ENCODE assay signal across 29 mouse cellular contexts in the genomic region with DNA sequence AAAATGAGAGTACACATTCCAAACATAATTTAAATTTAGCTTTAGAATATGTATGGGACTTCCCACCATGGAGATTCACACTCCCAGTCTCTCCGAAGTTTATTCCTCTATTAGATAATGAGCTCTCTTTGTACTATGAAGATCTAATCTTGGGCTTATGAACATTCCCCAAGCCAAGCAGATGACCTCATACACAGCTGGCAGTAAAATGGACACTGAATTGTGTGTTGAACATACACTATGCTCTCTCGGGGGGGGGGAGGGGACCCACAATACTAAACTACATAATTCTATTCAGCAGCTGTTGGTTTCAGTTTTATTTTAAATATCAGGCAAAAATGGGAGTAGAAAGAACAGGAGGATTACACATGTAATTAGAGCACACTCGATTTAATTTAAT.
A peak's percentile ranks its signal among the peaks of the same experiment; 100 is the strongest.
DNase-seq lines count a peak whose midpoint lies in the region; ATAC-seq and TF ChIP-seq lines count a peak whose summit lies in the region.
"Had no signal": no experiment of that assay in that cellular context is flagged by ENCODE, and none has a peak within 500 bp of the region (broad histone marks: within the 10 kb centered on the region; RNA-seq: fewer than 3 reads in every experiment).

No protein-coding gene starts in this region.

- no peak for TF ChIP-seq EP300 in lung, postnatal 0 days (IDR thresholded peaks at IDR 0.05)

- no peaks in the 10 kb centered on the region for H3K9me3 ChIP-seq in lung, postnatal 0 days (ENCODE audit: low read length)
- no peaks in the 10 kb centered on the region for H3K9me3 ChIP-seq in intestine, embryonic 16.5 days (ENCODE audit: control insufficient read depth, low read length)
- H3K9me3 ChIP-seq: embryonic facial prominence, embryonic 12.5 days; forebrain, embryonic 10.5 days; hindbrain, embryonic 13.5 days; liver, embryonic 12.5 days had no signal

- no peak overlapping the region for H3K9ac ChIP-seq in lung, postnatal 0 days (replicated peaks; ENCODE audit: low read depth)
- H3K9ac ChIP-seq in intestine, embryonic 16.5 days (ENCODE audit: low read depth, low read length), result no peak overlapping the region
- H3K9ac ChIP-seq: embryonic facial prominence, embryonic 12.5 days; hindbrain, embryonic 13.5 days; liver, embryonic 12.5 days; liver, postnatal 0 days had no signal

- H3K27me3 ChIP-seq in lung, postnatal 0 days (replicated peaks; ENCODE audit: insufficient read depth, low read length), result no peaks in the 10 kb centered on the region
- no peaks in the 10 kb centered on the region for H3K27me3 ChIP-seq in intestine, embryonic 16.5 days (replicated peaks; ENCODE audit: control insufficient read depth, insufficient read depth, low read length)
- H3K27me3 ChIP-seq: embryonic facial prominence, embryonic 12.5 days; hindbrain, embryonic 13.5 days; liver, embryonic 12.5 days had no signal

- H3K4me3 ChIP-seq in lung, postnatal 0 days (ENCODE audit: low read depth, low read length), result no peak overlapping the region
- H3K4me3 ChIP-seq in intestine, embryonic 16.5 days (ENCODE audit: low read length), result no peak overlapping the region
- H3K4me3 ChIP-seq: embryonic facial prominence, embryonic 12.5 days; forebrain, embryonic 10.5 days; hindbrain, embryonic 13.5 days; liver, embryonic 12.5 days had no signal

- H3K36me3 ChIP-seq in lung, postnatal 0 days (ENCODE audit: insufficient read depth, low read length), result no peaks in the 10 kb centered on the region
- H3K36me3 ChIP-seq in intestine, embryonic 16.5 days (ENCODE audit: control insufficient read depth, insufficient read depth, low read length), result no peaks in the 10 kb centered on the region
- H3K36me3 ChIP-seq: embryonic facial prominence, embryonic 12.5 days; forebrain, embryonic 10.5 days; hindbrain, embryonic 13.5 days; liver, embryonic 12.5 days had no signal

- no peak overlapping the region for H3K27ac ChIP-seq in lung, postnatal 0 days (ENCODE audit: low read length)
- no peak overlapping the region for H3K27ac ChIP-seq in intestine, embryonic 16.5 days (ENCODE audit: low read length)
- H3K27ac ChIP-seq: embryonic facial prominence, embryonic 12.5 days; forebrain, embryonic 10.5 days; hindbrain, embryonic 13.5 days; liver, embryonic 12.5 days; macrophage had no signal

- no peaks in the 10 kb centered on the region for H3K4me1 ChIP-seq in lung, postnatal 0 days (ENCODE audit: insufficient read depth, low read depth, low read length)
- H3K4me1 ChIP-seq in intestine, embryonic 16.5 days (ENCODE audit: control insufficient read depth, insufficient read depth, low read length), result no peaks in the 10 kb centered on the region
- H3K4me1 ChIP-seq: embryonic facial prominence, embryonic 12.5 days; forebrain, embryonic 10.5 days; hindbrain, embryonic 13.5 days; liver, embryonic 12.5 days had no signal

- DNase-seq in frontal cortex, postnatal 10 days (ENCODE audit: low spot score in 2 of 2), result no peak
- DNase-seq in lung, postnatal 0 days (ENCODE audit: low spot score), result peak; percentile 10
- no peak for DNase-seq in lung, postnatal 4 days
- DNase-seq in retina, postnatal 1 day, result peak; percentile 68
- no peak for DNase-seq in thymus, postnatal 36 days
- DNase-seq in right cerebral cortex, postnatal 4 days, result no peak
- DNase-seq: adrenal gland, adult 2 months; adrenal gland, postnatal 36 days; cerebellum, adult 8-10 months; cerebellum, postnatal 25 days; gastrocnemius, postnatal 36 days; heart, adult 18-20 months; heart, postnatal 36 days; kidney, adult 18-20 months; kidney, postnatal 4 days; liver, postnatal 0 days; midbrain, embryonic 14.5 days; right cerebral cortex, postnatal 25 days; spleen, adult 18-20 months; thymus, adult 18-20 months; thymus, postnatal 25 days had no signal

- TF ChIP-seq CTCF in lung, postnatal 0 days (IDR thresholded peaks at IDR 0.05), result no peak

- peak; percentile 86 for ATAC-seq in frontal cortex, adult (ENCODE audit: low TSS enrichment)
- peak; percentile 52 for ATAC-seq in lung, postnatal 0 days
- peak; percentile 38; the same call in 1 of the 2 replicates for ATAC-seq in intestine, embryonic 16.5 days
- ATAC-seq: liver, embryonic 12.5 days; liver, postnatal 0 days had no signal

- 74% methylated on average over 3 of the region's 3 CpGs for WGBS in lung, postnatal 0 days
- 70% methylated on average over 3 of the region's 3 CpGs for WGBS in intestine, embryonic 16.5 days

- no peak overlapping the region for H3K4me2 ChIP-seq in lung, postnatal 0 days (replicated peaks; ENCODE audit: low read depth, low read length)
- H3K4me2 ChIP-seq in intestine, embryonic 16.5 days (ENCODE audit: low read depth, low read length), result no peak overlapping the region
- H3K4me2 ChIP-seq: embryonic facial prominence, embryonic 12.5 days; heart, embryonic 11.5 days; hindbrain, embryonic 13.5 days; liver, embryonic 12.5 days had no signal

Comparison
In these comparisons a context has a peak if more than half of its experiments do, and no peak if none do; other contexts are left out.
1. DNase-seq: peak in lung, postnatal 0 days (single experiment) and retina, postnatal 1 day (single experiment); none in frontal cortex, postnatal 10 days (0 of 2), lung, postnatal 4 days (0 of 2), thymus, postnatal 36 days (0 of 2) and right cerebral cortex, postnatal 4 days (single experiment).
2. Peak in every context shown above with its lines, with median percentiles within 50 percentile points of each other: ATAC-seq.